8 mouse cellular contexts compared by ENCODE assay signal in the genomic region with DNA sequence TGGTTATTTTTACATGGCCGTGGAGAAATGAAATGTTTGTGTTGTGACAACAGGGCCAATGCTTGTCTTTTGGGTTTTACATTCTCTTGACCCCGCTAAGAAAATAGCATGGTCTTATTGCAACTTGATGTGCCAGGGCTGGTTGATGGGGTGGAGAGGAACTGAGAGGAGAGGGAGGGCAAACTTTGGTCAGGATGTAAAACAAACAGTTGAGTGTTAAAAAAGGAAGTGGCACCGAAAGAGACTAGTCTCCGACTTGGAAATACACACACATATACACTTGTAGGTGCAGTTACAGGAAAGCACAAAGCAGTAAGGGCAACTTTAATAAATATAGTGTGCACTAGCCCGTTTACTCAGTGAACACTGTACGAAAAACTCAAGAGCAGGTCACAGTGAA. TPM values are rescaled to one million over a fixed set of nuclear protein-coding genes. Genes with fewer than 3 reads are reported as not detected.
DNase-seq lines count a peak whose midpoint lies in the region; ATAC-seq and TF ChIP-seq lines count a peak whose summit lies in the region.

No protein-coding gene starts in this region.

- peaks cover 28% of the 10 kb centered on the region for H3K4me1 ChIP-seq in erythroblast, embryonic 14.5 days (ENCODE audit: control insufficient read depth)
- peaks cover 2% of the 10 kb centered on the region; the same call in 1 of the 2 replicates for H3K4me1 ChIP-seq in lung, embryonic 14.5 days (ENCODE audit: insufficient read depth)
- peaks cover 15% of the 10 kb centered on the region for H3K4me1 ChIP-seq in hindbrain, embryonic 16.5 days (ENCODE audit: control insufficient read depth, insufficient read depth, low read depth, low read length)

- no peak for TF ChIP-seq POLR2A in myocyte (IDR thresholded peaks at IDR 0.05; ENCODE audit: insufficient read length, low read depth)

- no peak for DNase-seq in lung, embryonic 14.5 days
- DNase-seq in lung, adult 18-20 months, result no peak
- no peak for DNase-seq in cerebellum, adult 9-10 months

- no peak for ATAC-seq in erythroblast, adult 5-6 weeks (replicated peaks; ENCODE audit: low FRiP score, poor library complexity, severe bottlenecking)
- ATAC-seq in lung, embryonic 14.5 days (ENCODE audit: insufficient read depth), result no peak
- ATAC-seq in hindbrain, embryonic 16.5 days, result no peak
- no peak for ATAC-seq in frontal cortex, adult (ENCODE audit: low TSS enrichment)

- no peak overlapping the region for H3K27ac ChIP-seq in lung, embryonic 14.5 days (ENCODE audit: low read depth)
- H3K27ac ChIP-seq in hindbrain, embryonic 16.5 days (ENCODE audit: low read depth, low read length), result no peak overlapping the region

- no peak overlapping the region for H3ac ChIP-seq in myocyte (ENCODE audit: control insufficient read depth, insufficient read length)

- 68% methylated on average over 6 of the region's 6 CpGs for WGBS in lung, embryonic 14.5 days
- WGBS in hindbrain, embryonic 16.5 days, result 88% methylated on average over 6 of the region's 6 CpGs

- H3K27me3 ChIP-seq in erythroblast, embryonic 14.5 days (ENCODE audit: control insufficient read depth), result no peaks in the 10 kb centered on the region
- no peaks in the 10 kb centered on the region for H3K27me3 ChIP-seq in lung, embryonic 14.5 days (ENCODE audit: insufficient read depth, low read length)
- H3K27me3 ChIP-seq in hindbrain, embryonic 16.5 days (replicated peaks; ENCODE audit: control insufficient read depth, insufficient read depth, low read length), result no peaks in the 10 kb centered on the region
- no peaks in the 10 kb centered on the region for H3K27me3 ChIP-seq in myocyte (ENCODE audit: control insufficient read depth, insufficient read depth, insufficient read length)

- H3K4me2 ChIP-seq in lung, embryonic 14.5 days, result peak overlapping the region; percentile 71
- H3K4me2 ChIP-seq in hindbrain, embryonic 16.5 days (ENCODE audit: low read length), result peak overlapping the region; percentile 71; the same call in 1 of the 2 replicates
- H3K4me2 ChIP-seq in myocyte (ENCODE audit: low read depth), result peak overlapping the region; percentile 68

- H3K9me3 ChIP-seq in erythroblast, embryonic 14.5 days (ENCODE audit: control insufficient read depth, low read length), result no peaks in the 10 kb centered on the region
- H3K9me3 ChIP-seq in lung, embryonic 14.5 days (ENCODE audit: low read depth, low read length), result no peaks in the 10 kb centered on the region
- H3K9me3 ChIP-seq in hindbrain, embryonic 16.5 days (ENCODE audit: control insufficient read depth, low read length), result no peaks in the 10 kb centered on the region

- H3K36me3 ChIP-seq in erythroblast, embryonic 14.5 days (ENCODE audit: control insufficient read depth), result peaks cover 46% of the 10 kb centered on the region
- peaks cover 33% of the 10 kb centered on the region for H3K36me3 ChIP-seq in lung, embryonic 14.5 days (ENCODE audit: insufficient read depth)
- peaks cover 17% of the 10 kb centered on the region for H3K36me3 ChIP-seq in hindbrain, embryonic 16.5 days (ENCODE audit: control insufficient read depth, insufficient read depth, low read length)
- H3K36me3 ChIP-seq in myocyte (ENCODE audit: control insufficient read depth, insufficient read depth), result peaks cover 24% of the 10 kb centered on the region

- TF ChIP-seq CTCF in lung, embryonic 14.5 days (IDR thresholded peaks at IDR 0.05; ENCODE audit: low read depth), result no peak

- H3K4me3 ChIP-seq in erythroblast, embryonic 14.5 days (replicated peaks), result peak overlapping the region; percentile 99
- peak overlapping the region; percentile 94; the same call in 1 of the 2 replicates for H3K4me3 ChIP-seq in lung, embryonic 14.5 days (ENCODE audit: low read depth, low read length)
- H3K4me3 ChIP-seq in hindbrain, embryonic 16.5 days (ENCODE audit: low read length), result no peak overlapping the region
- peak overlapping the region; percentile 61 for H3K4me3 ChIP-seq in myocyte

- no peak overlapping the region for H3K9ac ChIP-seq in lung, embryonic 14.5 days
- no peak overlapping the region for H3K9ac ChIP-seq in hindbrain, embryonic 16.5 days (ENCODE audit: low read depth, low read length)

- H3K79me2 ChIP-seq in myocyte (ENCODE audit: control insufficient read depth, insufficient read depth), result peaks cover 32% of the 10 kb centered on the region

TF ChIP-seq in myocyte, 11 proteins besides CTCF, POLR2A, EP300 and RAD21:
- TF ChIP-seq REST (IDR thresholded peaks at IDR 0.05; ENCODE audit: insufficient read depth, insufficient read length) (no peak), MYOG (IDR thresholded peaks at IDR 0.05; ENCODE audit: control insufficient read depth in 1 of 3, insufficient read depth in 1 of 3, insufficient read length in 2 of 3, low read depth in 2 of 3) (no peak), CEBPB (IDR thresholded peaks at IDR 0.05; ENCODE audit: insufficient read depth, poor library complexity, severe bottlenecking) (no peak), MAX (IDR thresholded peaks at IDR 0.05; ENCODE audit: low read depth) (no peak), E2F4 (IDR thresholded peaks at IDR 0.05; ENCODE audit: insufficient read depth) (no peak), POLR2AphosphoS2 (IDR thresholded peaks at IDR 0.05; ENCODE audit: insufficient read length, low read depth) (no peak), TCF12 (IDR thresholded peaks at IDR 0.05; ENCODE audit: insufficient read depth, poor library complexity, severe bottlenecking) (no peak), USF1 (IDR thresholded peaks at IDR 0.05; ENCODE audit: low read depth) (no peak), SRF (IDR thresholded peaks at IDR 0.05; ENCODE audit: control insufficient read depth, insufficient read length, low read depth) (no peak), TCF3 (IDR thresholded peaks at IDR 0.05; ENCODE audit: insufficient read length, low read depth) (no peak), MYOD1 (IDR thresholded peaks at IDR 0.05; ENCODE audit: control insufficient read depth in 1 of 3, insufficient read length in 2 of 3, low read depth in 2 of 3) (no peak)
TF ChIP-seq in myocyte: peak in this region for 0.

RNA-seq across cellular contexts. Expression of a gene that starts 1.5 kb away (rescaled TPM):
- 0.27 TPM in 2 replicates for polyA plus RNA-seq in erythroblast, embryonic 14.5 days (2012)
- total RNA-seq in erythroblast, adult 5-6 weeks (2015; ENCODE audit: low replicate concordance), result 24.0 and 31.5 TPM in 2 replicates
- total RNA-seq in erythroblast, adult 5-6 weeks (2017; ENCODE audit: low replicate concordance), result 25.6 and 41.6 TPM in 2 replicates
- polyA plus RNA-seq in lung, embryonic 14.5 days (2014; fragmentation: Nextera tagmentation; extraction: Ambion mirVana), result 35.5 and 39.8 TPM in 2 replicates
- polyA plus RNA-seq in hindbrain, embryonic 16.5 days (2015; fragmentation: Nextera tagmentation; extraction: Ambion mirVana), result 17.2 and 18.2 TPM in 2 replicates
- 12.0 TPM for polyA plus RNA-seq in myocyte (2012; fragmentation: generic; extraction: Trizol)

RNA-seq across cellular contexts. Expression of a gene that starts 37.4 kb away (rescaled TPM):
- polyA plus RNA-seq in erythroblast, embryonic 14.5 days (2012), result 0.82 and 1.2 TPM in 2 replicates
- 11.9 and 14.0 TPM in 2 replicates for total RNA-seq in erythroblast, adult 5-6 weeks (2015; ENCODE audit: low replicate concordance)
- 9.6 and 13.9 TPM in 2 replicates for total RNA-seq in erythroblast, adult 5-6 weeks (2017; ENCODE audit: low replicate concordance)
- polyA plus RNA-seq in lung, embryonic 14.5 days (2014; fragmentation: Nextera tagmentation; extraction: Ambion mirVana), result 72.9 and 74.0 TPM in 2 replicates
- 94.4 and 102 TPM in 2 replicates for polyA plus RNA-seq in hindbrain, embryonic 16.5 days (2015; fragmentation: Nextera tagmentation; extraction: Ambion mirVana)
- polyA plus RNA-seq in myocyte (2012; fragmentation: generic; extraction: Trizol), result 35.4 TPM

RNA-seq across cellular contexts. Expression of a gene that starts 53.6 kb away (rescaled TPM):
- 2.8 and 4.4 TPM in 2 replicates for polyA plus RNA-seq in erythroblast, embryonic 14.5 days (2012)
- total RNA-seq in erythroblast, adult 5-6 weeks (2015; ENCODE audit: low replicate concordance), result 4.2 and 8.6 TPM in 2 replicates
- total RNA-seq in erythroblast, adult 5-6 weeks (2017; ENCODE audit: low replicate concordance), result 0.94 and 3.6 TPM in 2 replicates
- polyA plus RNA-seq in lung, embryonic 14.5 days (2014; fragmentation: Nextera tagmentation; extraction: Ambion mirVana), result 8.5 and 9.4 TPM in 2 replicates
- polyA plus RNA-seq in hindbrain, embryonic 16.5 days (2015; fragmentation: Nextera tagmentation; extraction: Ambion mirVana), result 12.0 and 16.0 TPM in 2 replicates
- 4.0 TPM for polyA plus RNA-seq in myocyte (2012; fragmentation: generic; extraction: Trizol)

RNA-seq across cellular contexts. Expression of a gene that starts 53.8 kb away (rescaled TPM):
- 1.5 and 1.7 TPM in 2 replicates for polyA plus RNA-seq in erythroblast, embryonic 14.5 days (2012)
- 27.6 and 46.1 TPM in 2 replicates for total RNA-seq in erythroblast, adult 5-6 weeks (2015; ENCODE audit: low replicate concordance)
- 24.4 and 25.5 TPM in 2 replicates for total RNA-seq in erythroblast, adult 5-6 weeks (2017; ENCODE audit: low replicate concordance)
- 43.9 and 44.9 TPM in 2 replicates for polyA plus RNA-seq in lung, embryonic 14.5 days (2014; fragmentation: Nextera tagmentation; extraction: Ambion mirVana)
- 7.1 and 8.5 TPM in 2 replicates for polyA plus RNA-seq in hindbrain, embryonic 16.5 days (2015; fragmentation: Nextera tagmentation; extraction: Ambion mirVana)
- 5.4 TPM for polyA plus RNA-seq in myocyte (2012; fragmentation: generic; extraction: Trizol)

RNA-seq across cellular contexts. Expression of a gene that starts 55.8 kb away (rescaled TPM):
- 0.05 and 0.09 TPM in 2 replicates for polyA plus RNA-seq in erythroblast, embryonic 14.5 days (2012)
- 5.6 and 11.1 TPM in 2 replicates for total RNA-seq in erythroblast, adult 5-6 weeks (2015; ENCODE audit: low replicate concordance)
- total RNA-seq in erythroblast, adult 5-6 weeks (2017; ENCODE audit: low replicate concordance), result 18.4 and 19.8 TPM in 2 replicates
- polyA plus RNA-seq in lung, embryonic 14.5 days (2014; fragmentation: Nextera tagmentation; extraction: Ambion mirVana), result 26.6 and 28.3 TPM in 2 replicates
- 20.1 and 21.6 TPM in 2 replicates for polyA plus RNA-seq in hindbrain, embryonic 16.5 days (2015; fragmentation: Nextera tagmentation; extraction: Ambion mirVana)
- polyA plus RNA-seq in myocyte (2012; fragmentation: generic; extraction: Trizol), result 15.3 TPM

Comparison
In these comparisons a context has a peak if more than half of its experiments do, and no peak if none do; other contexts are left out.
1. RNA of a gene that starts 1.5 kb away (polyA plus RNA-seq): 35.5 to 39.8 TPM in lung, embryonic 14.5 days, 17.2 to 18.2 TPM in hindbrain, embryonic 16.5 days and 12.0 TPM in myocyte (single experiment); 0.27 TPM in erythroblast, embryonic 14.5 days; every median in the first group is over 10 times any median in the second.
2. RNA of a gene that starts 37.4 kb away (polyA plus RNA-seq): 94.4 to 102 TPM in hindbrain, embryonic 16.5 days, 72.9 to 74.0 TPM in lung, embryonic 14.5 days and 35.4 TPM in myocyte (single experiment); 0.82 to 1.2 TPM in erythroblast, embryonic 14.5 days; every median in the first group is over 10 times any median in the second.
3. Peak in every context shown above with its lines, with median percentiles within 50 percentile points of each other: H3K4me2 ChIP-seq.